Mouse (Mus musculus) frontal cortex, postnatal 36 days (tissue): Measurements from ENCODE around the gene Rasef.
A peak's percentile ranks its signal among the peaks of the same experiment; 100 is the strongest.
"Not testable (repeated sequence)": the region's sequence is repeated elsewhere in the genome, so short reads cannot be mapped to it uniquely, and the experiment has no call there.

Experiments
- DNase-seq, 2 experiments: peaks; one replicate each; pipeline ENCODE4 v3.0.0; 2022; ENCODE audit warnings: low spot score in 2 of 2

Rasef gene

GRCm38 (mm10) chr4:73790260-73791185 lies at the start of gene Rasef:
Gene Rasef, minus strand, starts transcription at chr4:73790994.
- DNase-seq, result peak; percentile 5 to 19

DNA sequence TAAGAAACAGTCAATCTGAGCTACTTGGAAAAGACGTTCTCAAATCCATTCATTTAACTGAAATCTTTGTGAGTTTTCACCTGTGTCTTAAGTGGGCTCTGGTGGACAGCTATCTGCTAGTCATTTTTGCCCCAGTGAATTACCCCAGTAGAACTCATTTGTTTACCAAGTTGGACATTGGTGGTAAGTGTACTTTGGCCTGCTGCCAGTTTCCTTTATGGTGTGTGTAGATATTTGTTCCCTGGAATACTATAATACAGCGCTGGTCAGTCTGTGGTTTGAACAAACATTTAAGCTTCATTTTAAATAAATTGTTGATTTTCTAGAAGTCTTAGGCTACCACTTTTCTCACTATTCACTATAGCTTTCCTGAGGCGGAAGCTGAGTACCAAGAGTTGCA lies 35.8 kb upstream of the Rasef start:
- DNase-seq, result no peak

DNA sequence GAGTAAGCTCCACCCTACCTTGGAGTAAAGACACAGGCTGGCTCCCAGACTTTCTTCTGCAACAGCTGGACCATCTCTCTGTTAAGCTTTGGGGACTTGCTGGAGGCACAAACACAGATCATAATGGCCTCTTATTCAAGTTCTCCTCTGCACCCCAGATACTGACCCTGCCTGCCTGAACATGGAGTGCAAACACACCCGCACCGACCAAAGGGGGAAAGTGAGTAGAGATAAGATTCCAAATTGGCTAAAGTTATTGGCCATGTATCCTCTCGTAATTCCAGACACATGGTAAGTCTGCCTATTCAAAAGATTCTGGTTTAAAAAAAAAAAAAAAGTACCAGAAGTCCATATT lies 369 bp upstream of the Rasef start:
- peak in 1 of 2 experiments; percentile 1 for DNase-seq

- DNase-seq, result no peak
These were observed 1.3 kb downstream of the Rasef start for GRCm38 (mm10) chr4:73789534-73789933.

DNA sequence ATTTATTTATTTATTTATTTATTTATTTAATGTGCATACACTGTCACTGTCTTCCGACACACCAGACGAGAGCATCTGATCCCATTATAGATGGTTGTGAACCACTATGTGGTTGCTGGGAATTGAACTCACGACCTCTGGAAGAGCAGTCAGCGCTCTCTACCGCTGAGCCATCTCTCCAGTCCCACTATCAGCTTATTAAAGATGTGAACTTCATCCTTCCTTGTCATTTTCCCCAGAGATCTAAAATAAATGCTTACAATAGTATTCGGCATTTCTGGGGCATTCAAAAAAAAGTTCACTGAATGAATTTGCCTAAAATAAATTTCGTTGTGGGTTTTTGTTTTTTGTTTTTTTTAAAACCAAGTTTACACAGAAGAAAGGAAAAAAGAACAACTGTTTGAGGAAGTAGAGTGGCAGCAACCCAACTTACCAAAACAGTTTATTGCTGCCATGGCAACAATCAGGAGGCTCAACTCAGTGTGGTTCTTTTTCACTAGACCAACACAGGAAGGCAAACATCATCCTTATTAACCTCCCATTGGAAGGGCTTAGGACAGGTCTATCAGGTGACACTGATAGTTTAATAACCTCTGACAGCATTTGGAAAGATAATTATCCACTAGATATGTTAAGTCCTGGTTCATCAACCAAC lies 2.6 kb downstream of the Rasef start:
- peak in 1 of 2 experiments; percentile 1 for DNase-seq

DNA sequence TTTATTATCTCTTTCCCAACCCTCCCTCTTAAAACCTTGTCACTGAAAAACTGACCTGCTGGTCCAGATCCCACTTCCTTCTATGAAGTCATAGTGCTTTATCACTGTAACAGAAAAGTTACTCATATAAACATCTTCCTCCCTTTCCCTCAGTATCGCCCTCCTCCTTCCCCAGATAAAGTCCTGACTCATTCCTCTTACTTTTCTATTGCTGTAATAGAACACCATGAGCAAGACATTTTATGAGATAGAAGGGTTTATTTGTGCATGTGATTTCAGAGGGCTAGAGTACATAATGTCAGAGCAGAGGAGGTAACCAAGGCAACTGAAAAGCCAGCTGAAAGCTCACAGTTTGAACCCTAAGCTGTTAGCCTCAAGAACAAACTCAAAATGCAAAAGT lies 6.6 kb downstream of the Rasef start:
- DNase-seq, result no peak

DNA sequence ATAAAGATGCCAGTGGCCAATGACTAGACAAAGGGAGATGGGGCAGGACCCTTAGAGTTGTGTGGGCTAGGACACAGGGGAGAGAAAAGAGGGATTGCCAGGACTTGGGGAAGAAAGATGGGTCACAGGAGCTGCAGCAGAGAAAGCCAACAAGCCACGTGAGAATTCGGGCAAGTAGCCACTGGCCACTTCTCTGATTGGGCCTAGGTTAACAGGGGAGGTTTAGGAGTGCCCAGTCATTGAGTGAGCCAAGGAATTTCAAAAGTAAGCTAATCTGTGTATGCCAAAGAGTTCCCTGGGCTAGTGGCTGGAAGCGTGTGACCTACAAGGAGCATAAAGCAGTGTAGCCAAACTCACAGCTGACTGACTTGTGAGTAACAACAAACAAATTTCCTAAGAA lies 9.7 kb downstream of the Rasef start:
- DNase-seq, result no peak

- DNase-seq, result no peak
These were observed 15.5 kb downstream of the Rasef start for GRCm38 (mm10) chr4:73775266-73775665.

DNA sequence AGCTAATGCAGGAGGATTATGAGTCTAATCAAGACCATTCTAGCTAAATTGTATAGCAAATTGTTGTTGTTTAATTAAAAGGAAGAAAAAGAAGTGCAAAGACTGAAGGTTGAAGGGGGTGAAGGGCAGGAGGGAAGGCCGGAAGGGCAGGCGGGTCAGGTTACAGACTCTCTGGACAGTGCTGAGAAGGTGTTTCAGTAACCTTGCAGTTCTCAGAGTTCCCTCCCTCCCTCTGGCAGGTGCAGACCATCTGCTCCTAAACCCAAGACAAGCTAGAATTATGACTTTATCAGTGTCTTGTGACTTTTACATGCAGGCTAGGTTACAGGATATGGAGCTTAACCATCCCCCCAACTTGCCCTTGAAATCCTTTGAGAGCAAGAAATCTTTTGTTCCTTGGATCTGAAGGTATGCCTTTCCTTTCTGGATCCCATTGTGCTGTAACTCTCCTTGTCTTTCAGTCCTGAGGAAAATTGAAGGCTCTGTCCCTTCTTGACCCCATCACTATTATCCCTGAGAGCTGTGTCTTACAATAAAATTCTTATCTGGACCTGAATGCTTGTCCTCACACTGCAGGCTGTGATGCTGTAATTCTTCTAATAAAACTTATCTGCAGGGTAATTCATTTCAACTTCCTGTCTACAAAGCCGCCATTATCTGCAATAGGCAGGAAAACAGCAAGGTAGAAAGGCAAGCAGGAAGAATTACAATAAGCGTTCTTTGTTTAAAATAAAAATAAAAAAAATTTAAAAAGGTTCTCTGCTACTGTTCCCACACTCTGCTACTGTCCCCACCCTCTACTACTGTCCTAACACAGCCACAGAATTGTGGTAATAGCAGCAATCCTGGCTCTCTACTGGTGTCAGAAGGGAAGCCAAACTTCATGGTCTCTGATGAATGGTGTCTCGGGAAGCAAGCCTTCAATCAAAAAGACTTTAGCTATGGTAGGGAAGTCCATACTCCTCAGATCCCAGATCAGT lies 16.7 kb downstream of the Rasef start:
- no peak for DNase-seq

DNA sequence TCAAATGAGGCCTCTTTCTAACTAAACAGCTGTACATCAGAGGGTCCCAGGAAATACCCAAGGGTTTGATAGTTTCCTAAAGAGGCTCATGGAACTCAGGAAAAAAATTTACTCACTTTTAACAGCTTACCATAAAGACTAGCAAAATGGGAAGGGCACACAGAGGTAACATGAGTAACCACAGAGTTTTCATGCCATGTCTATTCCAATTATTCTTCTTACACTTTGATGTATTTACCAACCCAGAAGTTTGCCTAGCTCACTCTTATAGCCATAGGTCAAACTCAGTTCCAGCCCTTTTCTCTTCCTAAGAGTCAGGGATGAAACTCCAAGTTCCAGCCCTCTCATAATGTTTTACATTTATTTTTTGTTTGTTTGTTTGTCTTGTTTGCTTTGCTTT lies 18.8 kb downstream of the Rasef start:
- no peak for DNase-seq

DNA sequence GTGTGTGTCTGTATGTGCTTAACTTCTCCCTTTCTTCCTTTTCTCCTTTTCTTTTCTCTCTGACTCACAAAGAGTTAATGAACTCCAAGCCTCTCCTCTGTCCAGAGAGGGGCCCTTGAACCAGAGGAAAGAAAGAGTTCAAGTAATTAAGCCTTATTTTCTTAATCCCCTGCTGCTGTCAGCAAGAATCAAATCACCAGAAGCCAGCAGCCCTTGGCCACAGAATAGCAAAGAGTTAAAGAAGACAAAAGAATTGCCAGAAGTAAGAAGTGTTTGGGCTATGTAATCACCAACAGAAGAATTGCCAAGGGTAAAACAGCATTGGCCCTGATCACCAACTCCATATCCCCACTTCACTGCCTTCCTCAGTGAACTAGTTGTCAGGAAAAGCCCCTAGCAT lies 20.2 kb downstream of the Rasef start:
- DNase-seq, result no peak

DNA sequence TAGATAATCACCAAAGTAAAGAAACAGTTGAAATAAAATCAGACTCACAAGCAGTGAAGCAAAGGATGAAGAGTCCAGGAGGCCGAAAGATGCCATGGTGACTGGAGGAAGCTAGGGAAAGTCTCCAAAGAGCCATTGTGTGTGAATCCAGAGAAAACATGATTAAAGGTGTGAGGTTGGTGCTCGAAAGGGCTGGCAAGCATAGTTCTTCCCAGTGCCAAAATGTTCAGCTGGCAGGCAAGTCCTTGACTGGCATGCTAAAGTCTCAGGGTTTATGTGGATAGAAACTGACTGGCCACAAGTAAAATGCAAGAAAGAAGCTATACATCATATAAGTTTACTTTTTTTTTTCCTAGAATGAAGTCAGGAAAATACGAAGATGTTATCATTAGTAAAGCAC lies 22.6 kb downstream of the Rasef start:
- no peak for DNase-seq

GRCm38 (mm10) chr4:73748219-73748618 lies 42.6 kb downstream of the Rasef start:
- DNase-seq, result no peak

GRCm38 (mm10) chr4:73739439-73739838 lies 51.4 kb downstream of the Rasef start:
- DNase-seq, result no peak

DNA sequence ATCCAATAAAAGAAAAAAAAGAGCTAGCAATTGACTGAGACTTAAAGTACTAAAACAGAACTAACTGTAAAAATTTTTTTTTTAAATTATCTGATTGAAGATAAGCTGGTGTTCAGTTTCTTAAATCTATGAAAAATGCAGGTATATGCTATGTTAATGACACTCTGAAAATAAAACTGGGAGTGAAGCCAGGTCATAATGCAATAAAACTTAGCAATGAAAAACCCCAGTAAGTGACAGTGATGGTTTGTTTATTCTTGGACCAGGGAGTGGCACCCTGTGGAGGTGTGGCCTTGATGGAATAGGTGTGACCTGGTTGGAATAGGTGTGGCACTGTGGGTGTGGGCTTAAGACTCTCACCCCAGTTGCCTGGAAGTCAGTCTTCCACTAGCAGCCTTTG lies 71.0 kb downstream of the Rasef start:
- no peak for DNase-seq

DNA sequence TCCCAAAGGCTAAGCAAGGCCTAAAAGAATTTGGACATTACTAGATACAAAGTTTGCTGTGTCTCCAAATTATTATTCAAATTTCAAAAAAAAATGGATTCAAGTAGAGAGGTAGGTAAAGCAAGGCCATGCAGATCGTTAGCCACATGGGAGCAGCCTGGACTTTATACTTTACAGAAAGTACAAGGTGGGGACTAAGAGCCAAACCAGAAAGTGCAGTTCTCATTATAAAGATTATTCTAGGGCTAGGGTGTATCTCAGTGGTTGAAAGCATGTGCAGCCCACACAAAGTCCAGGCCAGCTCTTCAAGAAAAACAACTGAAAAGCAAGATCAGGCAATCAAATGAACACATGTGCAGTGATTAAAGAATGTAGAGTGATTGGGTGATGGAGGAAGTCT lies 72.0 kb downstream of the Rasef start:
- DNase-seq, result no peak

- DNase-seq, result not testable (repeated sequence)
These were observed 107.6 kb downstream of the Rasef start, which contains the start of gene Gm428 for GRCm38 (mm10) chr4:73683216-73683615. Gene Gm428, plus strand, starts transcription at chr4:73683516.

DNA sequence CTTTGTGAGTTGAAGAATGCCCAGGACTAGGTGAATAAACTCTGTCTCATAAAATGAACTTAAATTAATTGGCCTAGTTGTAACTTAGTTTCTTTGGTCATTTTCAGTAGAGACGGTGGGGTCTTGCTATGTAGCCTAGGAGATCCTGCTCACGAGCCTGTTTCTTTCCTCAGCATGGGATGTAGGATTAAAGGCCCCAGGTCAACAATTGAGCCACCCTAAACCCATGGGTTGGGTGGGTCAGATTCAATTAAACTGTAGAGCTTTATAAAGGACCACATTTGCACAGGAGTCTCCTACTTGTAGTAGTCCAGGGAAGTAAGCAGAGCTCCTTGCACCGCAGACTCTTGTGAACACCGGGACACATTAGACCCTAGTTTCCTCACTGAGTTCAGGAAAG lies 122.7 kb downstream of the Rasef start, which contains the start of gene Gm11239:
Gene Gm11239, plus strand, starts transcription at position 301 of the 400 bp plus-strand sequence.
- DNase-seq, result not testable (repeated sequence)
